Mouse (Mus musculus): ENCODE data around the gene Gm37240. TPM values are rescaled to one million over a fixed set of nuclear protein-coding genes. Genes with fewer than 3 reads are reported as not detected.
A peak's percentile ranks its signal among the peaks of the same experiment; 100 is the strongest.

Gene Gm37240
- polyA plus RNA-seq, 1 experiment, result 0.91 TPM

- H3K9me3 ChIP-seq (replicated peaks; ENCODE audit: control insufficient read depth, insufficient read depth, low read length, poor library complexity, severe bottlenecking), result no peaks in the 10 kb centered on the region
- no peaks in the 10 kb centered on the region for H3K4me1 ChIP-seq (ENCODE audit: control insufficient read depth, insufficient read depth, low read length)
- no peak overlapping the region for H3K4me3 ChIP-seq (ENCODE audit: low read depth, low read length)
- TF ChIP-seq CTCF (IDR thresholded peaks at IDR 0.05; ENCODE audit: low read depth, low read length) (no peak), EP300 (IDR thresholded peaks at IDR 0.05; ENCODE audit: insufficient read depth, low read depth, low read length) (no peak), POLR2A (IDR thresholded peaks at IDR 0.05; ENCODE audit: insufficient read depth, low read length) (no peak)
- H3K27ac ChIP-seq (ENCODE audit: insufficient read depth, low read length), result no peak overlapping the region
- H3K27me3 ChIP-seq (ENCODE audit: control insufficient read depth, insufficient read depth, low read length, poor library complexity, severe bottlenecking), result no peaks in the 10 kb centered on the region
- H3K9ac ChIP-seq (ENCODE audit: low read depth, poor library complexity, severe bottlenecking), result no peak overlapping the region
- H3K36me3 ChIP-seq (ENCODE audit: control insufficient read depth, insufficient read depth, low read length, poor library complexity, severe bottlenecking), result no peaks in the 10 kb centered on the region; the same call in 1 of the 2 replicates
These were observed 1047.8 kb downstream of the Gm37240 start for GRCm38 (mm10) chr3:84839499-84839898.

- Histone ChIP-seq H3K9ac (ENCODE audit: low read depth, poor library complexity, severe bottlenecking) (no peak overlapping the region), H3K36me3 (ENCODE audit: control insufficient read depth, insufficient read depth, low read length, poor library complexity, severe bottlenecking) (no peaks in the 10 kb centered on the region; the same call in 1 of the 2 replicates), H3K9me3 (replicated peaks; ENCODE audit: control insufficient read depth, insufficient read depth, low read length, poor library complexity, severe bottlenecking) (no peaks in the 10 kb centered on the region), H3K4me3 (ENCODE audit: low read depth, low read length) (no peak overlapping the region), H3K27me3 (ENCODE audit: control insufficient read depth, insufficient read depth, low read length, poor library complexity, severe bottlenecking) (no peaks in the 10 kb centered on the region), H3K4me1 (ENCODE audit: control insufficient read depth, insufficient read depth, low read length) (no peaks in the 10 kb centered on the region), H3K27ac (ENCODE audit: insufficient read depth, low read length) (no peak overlapping the region)
- TF ChIP-seq POLR2A (IDR thresholded peaks at IDR 0.05; ENCODE audit: insufficient read depth, low read length) (no peak), CTCF (IDR thresholded peaks at IDR 0.05; ENCODE audit: low read depth, low read length) (no peak), EP300 (IDR thresholded peaks at IDR 0.05; ENCODE audit: insufficient read depth, low read depth, low read length) (no peak)
These were observed 1049.3 kb downstream of the Gm37240 start for GRCm38 (mm10) chr3:84837984-84838383.

- Histone ChIP-seq H3K4me1 (ENCODE audit: control insufficient read depth, insufficient read depth, low read length) (no peaks in the 10 kb centered on the region), H3K27ac (ENCODE audit: insufficient read depth, low read length) (no peak overlapping the region), H3K9ac (ENCODE audit: low read depth, poor library complexity, severe bottlenecking) (no peak overlapping the region), H3K36me3 (ENCODE audit: control insufficient read depth, insufficient read depth, low read length, poor library complexity, severe bottlenecking) (no peaks in the 10 kb centered on the region; the same call in 1 of the 2 replicates), H3K27me3 (ENCODE audit: control insufficient read depth, insufficient read depth, low read length, poor library complexity, severe bottlenecking) (no peaks in the 10 kb centered on the region), H3K9me3 (replicated peaks; ENCODE audit: control insufficient read depth, insufficient read depth, low read length, poor library complexity, severe bottlenecking) (no peaks in the 10 kb centered on the region), H3K4me3 (ENCODE audit: low read depth, low read length) (no peak overlapping the region)
- TF ChIP-seq CTCF (IDR thresholded peaks at IDR 0.05; ENCODE audit: low read depth, low read length), result no peak
These were observed 1051.3 kb downstream of the Gm37240 start for GRCm38 (mm10) chr3:84836029-84836428.

- Histone ChIP-seq H3K4me3 (ENCODE audit: low read depth, low read length) (no peak overlapping the region), H3K4me1 (ENCODE audit: control insufficient read depth, insufficient read depth, low read length) (no peaks in the 10 kb centered on the region), H3K27ac (ENCODE audit: insufficient read depth, low read length) (no peak overlapping the region), H3K27me3 (ENCODE audit: control insufficient read depth, insufficient read depth, low read length, poor library complexity, severe bottlenecking) (no peaks in the 10 kb centered on the region), H3K9ac (ENCODE audit: low read depth, poor library complexity, severe bottlenecking) (no peak overlapping the region), H3K36me3 (ENCODE audit: control insufficient read depth, insufficient read depth, low read length, poor library complexity, severe bottlenecking) (no peaks in the 10 kb centered on the region), H3K9me3 (replicated peaks; ENCODE audit: control insufficient read depth, insufficient read depth, low read length, poor library complexity, severe bottlenecking) (no peaks in the 10 kb centered on the region)
- TF ChIP-seq EP300 (IDR thresholded peaks at IDR 0.05; ENCODE audit: insufficient read depth, low read depth, low read length) (no peak), CTCF (IDR thresholded peaks at IDR 0.05; ENCODE audit: low read depth, low read length) (no peak), POLR2A (IDR thresholded peaks at IDR 0.05; ENCODE audit: insufficient read depth, low read length) (no peak)
These were observed 1058.0 kb downstream of the Gm37240 start for GRCm38 (mm10) chr3:84829366-84829765.

GRCm38 (mm10) chr3:84827617-84828016 is 1059.7 kb downstream of the Gm37240 start:
- no peaks in the 10 kb centered on the region for H3K4me1 ChIP-seq (ENCODE audit: control insufficient read depth, insufficient read depth, low read length)
- H3K9ac ChIP-seq (ENCODE audit: low read depth, poor library complexity, severe bottlenecking), result no peak overlapping the region
- H3K27me3 ChIP-seq (ENCODE audit: control insufficient read depth, insufficient read depth, low read length, poor library complexity, severe bottlenecking), result no peaks in the 10 kb centered on the region
- H3K4me3 ChIP-seq (ENCODE audit: low read depth, low read length), result no peak overlapping the region
- TF ChIP-seq POLR2A (IDR thresholded peaks at IDR 0.05; ENCODE audit: insufficient read depth, low read length), result no peak
- no peak for TF ChIP-seq EP300 (IDR thresholded peaks at IDR 0.05; ENCODE audit: insufficient read depth, low read depth, low read length)
- TF ChIP-seq CTCF (IDR thresholded peaks at IDR 0.05; ENCODE audit: low read depth, low read length), result no peak
- no peaks in the 10 kb centered on the region for H3K9me3 ChIP-seq (replicated peaks; ENCODE audit: control insufficient read depth, insufficient read depth, low read length, poor library complexity, severe bottlenecking)
- 0 out of 2 replicates have a peak, but pooled peaks cover 2% of the 10 kb centered on the region for H3K36me3 ChIP-seq (ENCODE audit: control insufficient read depth, insufficient read depth, low read length, poor library complexity, severe bottlenecking)
- no peak overlapping the region for H3K27ac ChIP-seq (ENCODE audit: insufficient read depth, low read length)

- Histone ChIP-seq H3K27me3 (ENCODE audit: control insufficient read depth, insufficient read depth, low read length, poor library complexity, severe bottlenecking) (no peaks in the 10 kb centered on the region), H3K9ac (ENCODE audit: low read depth, poor library complexity, severe bottlenecking) (no peak overlapping the region), H3K4me3 (ENCODE audit: low read depth, low read length) (no peak overlapping the region), H3K36me3 (ENCODE audit: control insufficient read depth, insufficient read depth, low read length, poor library complexity, severe bottlenecking) (0 out of 2 replicates have a peak, but pooled peaks cover 2% of the 10 kb centered on the region), H3K9me3 (replicated peaks; ENCODE audit: control insufficient read depth, insufficient read depth, low read length, poor library complexity, severe bottlenecking) (no peaks in the 10 kb centered on the region), H3K27ac (ENCODE audit: insufficient read depth, low read length) (peak overlapping the region; percentile 54; the same call in 1 of the 2 replicates), H3K4me1 (ENCODE audit: control insufficient read depth, insufficient read depth, low read length) (no peaks in the 10 kb centered on the region)
- TF ChIP-seq CTCF (IDR thresholded peaks at IDR 0.05; ENCODE audit: low read depth, low read length) (no peak), POLR2A (IDR thresholded peaks at IDR 0.05; ENCODE audit: insufficient read depth, low read length) (no peak), EP300 (IDR thresholded peaks at IDR 0.05; ENCODE audit: insufficient read depth, low read depth, low read length) (peak; percentile 66; the same call in 1 of the 2 replicates)
These were observed 1060.4 kb downstream of the Gm37240 start for GRCm38 (mm10) chr3:84826938-84827337.

Data from ES-Bruce4 (cell line).